ENCODE assay signal across 10 mouse cellular contexts in genomic region chr4:135114301-135114700, GRCm38 (mm10). TPM values are rescaled to one million over a fixed set of nuclear protein-coding genes. Genes with fewer than 3 reads are reported as not detected.
"Had no signal": no experiment of that assay in that cellular context is flagged by ENCODE, and none has a peak within 500 bp of the region (broad histone marks: within the 10 kb centered on the region; RNA-seq: fewer than 3 reads in every experiment).

No protein-coding gene starts in this region.

- DNase-seq: kidney, adult 2 months; kidney, postnatal 25 days; layer of hippocampus, adult 9-11 months; liver, embryonic 13.5 days; lung, adult 2 months; lung, postnatal 14 days; thymus, postnatal 25 days had no signal

RNA-seq across cellular contexts. Expression of gene Runx3, which starts 6.2 kb away (rescaled TPM):
- total RNA-seq: layer of hippocampus, adult 2 months; layer of hippocampus, postnatal 25 days; left cerebral cortex, postnatal 25 days had no signal
